Mouse (Mus musculus) subcutaneous adipose tissue, adult 2 months (tissue): ENCODE data around the gene Abtb1. TPM values are rescaled to one million over a fixed set of nuclear protein-coding genes. Genes with fewer than 3 reads are reported as not detected.

ENCODE experiments used
- polyA plus RNA-seq: library from polyadenylated mRNA; depleted of rRNA; stranded (reverse); fragments of >200 nt; gene quantifications from 2 replicates; pipeline ENCODE4 v1.2.3, GENCODE M21; 2012; ENCODE audit warnings: low replicate concordance; rRNA removed

Gene Abtb1
- polyA plus RNA-seq, result 69.8 and 80.4 TPM in 2 replicates

GRCm38 (mm10) chr6:88841781-88842689, at the start of gene Abtb1:
Gene Abtb1, minus strand, starts transcription at chr6:88841984.

GRCm38 (mm10) chr6:88874868-88875508, 33.2 kb upstream of the Abtb1 start, which contains the start of gene Podxl2:
Gene Podxl2, minus strand, starts transcription at chr6:88875044.

Other genes with a start within 250 kb of the Abtb1 start
- 0.32 and 1.4 TPM in 2 replicates for gene Kbtbd12, start 204.0 kb downstream of the Abtb1 start, polyA plus RNA-seq
- gene Mgll, start 117.6 kb downstream of the Abtb1 start, polyA plus RNA-seq, result 584 and 1,604 TPM in 2 replicates
- gene Podxl2, start 33.1 kb upstream of the Abtb1 start, polyA plus RNA-seq, result 19.9 and 82.4 TPM in 2 replicates
- gene Mcm2, start 56.8 kb upstream of the Abtb1 start, polyA plus RNA-seq, result 5.8 and 35.3 TPM in 2 replicates
- 120 and 155 TPM in 2 replicates for gene Tpra1, start 60.3 kb upstream of the Abtb1 start, polyA plus RNA-seq